Mouse (Mus musculus) stomach, postnatal 0 days (tissue): ENCODE measurements at regions not wholly inside any gene's neighbourhood (a gene's known extent, or its start where the extent isn't known, plus 50 kb on each side); places are given as distances from the start of the nearest gene placed in this dataset.

Experiments
- ATAC-seq: fragments of 200-750 bp; cut with Nextera tagmentation; 2 replicates; pipeline ENCODE4 v1.8.0; 2017; ENCODE audit not compliant: low FRiP score, low TSS enrichment
- DNase-seq: peaks from one replicate; pipeline ENCODE4 v3.0.0-alpha.2; 2016; ENCODE audit warnings: low spot score
- H3K27ac ChIP-seq: fragments of 300-500 bp; sonication (generic); replicated peaks from 2 replicates; pipeline ENCODE4 v1.5.1; 2014; ENCODE audit warnings: mild to moderate bottlenecking, control low read depth
- H3K27me3 ChIP-seq: fragments of 300-500 bp; sonication (generic); 2 replicates; pipeline ENCODE4 v1.6.1; 2014; ENCODE audit warnings: low read length; ENCODE audit not compliant: control insufficient read depth, insufficient read depth
- H3K36me3 ChIP-seq: fragments of 300-500 bp; sonication (generic); 2 replicates; pipeline ENCODE4 v1.6.1; 2014; ENCODE audit warnings: low read length, mixed read lengths; ENCODE audit not compliant: control insufficient read depth, insufficient read depth
- H3K4me1 ChIP-seq: fragments of 300-500 bp; sonication (generic); replicated peaks from 2 replicates; pipeline ENCODE4 v1.6.1; 2014; ENCODE audit warnings: antibody characterized with exemption; ENCODE audit not compliant: control insufficient read depth, insufficient read depth
- H3K4me2 ChIP-seq: fragments of 300-500 bp; sonication (generic); replicated peaks from 2 replicates; pipeline ENCODE4 v1.6.1; 2014; ENCODE audit warnings: low read depth, mild to moderate bottlenecking, control low read depth, moderate library complexity
- H3K4me3 ChIP-seq: fragments of 300-500 bp; sonication (generic); 2 replicates; pipeline ENCODE4 v1.5.1; 2014; ENCODE audit warnings: low read depth, low read length, control low read depth
- H3K9ac ChIP-seq: fragments of 300-500 bp; sonication (generic); 2 replicates; pipeline ENCODE4 v1.6.1; 2014; ENCODE audit warnings: mild to moderate bottlenecking, low read length, control low read depth, mixed read lengths
- H3K9me3 ChIP-seq: fragments of 300-500 bp; sonication (generic); 2 replicates; pipeline ENCODE4 v1.6.1; 2016; ENCODE audit warnings: low read length; ENCODE audit not compliant: control insufficient read depth
- CTCF ChIP-seq: IDR thresholded peaks from 2 replicates; pipeline ENCODE4 v1.5.1; 2016; ENCODE audit warnings: antibody characterized with exemption, low read depth, mild to moderate bottlenecking, moderate library complexity
- EP300 ChIP-seq: optimal IDR thresholded peaks from 2 replicates; pipeline ENCODE3; 2016; ENCODE audit warnings: antibody characterized with exemption
- WGBS: fragments of 180-500 bp; shearing (Covaris S2); extraction: QIAGEN DNeasy Blood & Tissue Kit; methylation state at CpG from one replicate; pipeline ENCODE4 v1.1.7; 2014; 5-methylcytosine and 5-hydroxymethylcytosine counted together

- H3K4me2 ChIP-seq = no peak overlapping the region
- H3K4me3 ChIP-seq = no peak overlapping the region
- no peak overlapping the region for H3K27ac ChIP-seq
- TF ChIP-seq CTCF (no peak), EP300 (no peak)
- ATAC-seq (peak; percentile 60; the same call in 1 of the 2 replicates), DNase-seq (no peak)
- H3K9ac ChIP-seq = no peak overlapping the region
- 40% methylated on average over 4 of the region's 4 CpGs for WGBS
- H3K27me3 ChIP-seq = no peaks in the 10 kb centered on the region
- no peaks in the 10 kb centered on the region for H3K4me1 ChIP-seq
- H3K36me3 ChIP-seq = no peaks in the 10 kb centered on the region
- H3K9me3 ChIP-seq = no peaks in the 10 kb centered on the region
Observed at GRCm38 (mm10) chr2:45713997-45714396, 596.8 kb upstream of the Zeb2 start.

GRCm38 (mm10) chr2:45707026-45707425, 589.8 kb upstream of the Zeb2 start:
- no peak for ATAC-seq
- H3K4me2 ChIP-seq = no peak overlapping the region
- H3K27ac ChIP-seq = no peak overlapping the region
- H3K4me3 ChIP-seq = no peak overlapping the region
- H3K27me3 ChIP-seq = no peaks in the 10 kb centered on the region
- H3K36me3 ChIP-seq = no peaks in the 10 kb centered on the region
- TF ChIP-seq EP300 (no peak), CTCF (no peak)
- no peak for DNase-seq
- H3K4me1 ChIP-seq = no peaks in the 10 kb centered on the region
- H3K9me3 ChIP-seq = no peaks in the 10 kb centered on the region
- no peak overlapping the region for H3K9ac ChIP-seq

DNA sequence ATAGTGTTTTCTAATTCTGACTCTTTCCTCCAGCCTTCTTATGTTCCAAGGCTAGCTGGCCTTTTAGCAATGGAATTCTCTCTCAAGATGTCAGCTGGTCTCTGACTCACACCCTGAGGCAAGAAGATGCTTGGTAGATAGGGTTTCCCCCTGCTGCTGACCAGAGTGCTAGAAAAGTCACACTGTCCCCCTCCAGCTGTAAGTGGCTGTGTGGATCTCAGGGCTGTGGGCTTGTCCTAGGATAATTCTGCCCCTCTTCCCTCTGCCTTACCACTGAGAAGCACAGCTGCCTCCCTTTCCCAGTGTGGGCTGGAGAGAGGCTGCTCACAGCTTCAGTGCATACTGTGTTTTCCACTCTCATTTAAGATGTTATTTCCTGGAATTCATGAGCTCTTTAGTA, 585.3 kb upstream of the Zeb2 start:
- no peaks in the 10 kb centered on the region for H3K4me1 ChIP-seq
- no peak overlapping the region for H3K4me3 ChIP-seq
- H3K36me3 ChIP-seq = no peaks in the 10 kb centered on the region
- DNase-seq (no peak), ATAC-seq (no peak)
- TF ChIP-seq EP300 = no peak
- no peak for TF ChIP-seq CTCF
- H3K4me2 ChIP-seq = no peak overlapping the region
- H3K9ac ChIP-seq = no peak overlapping the region
- no peaks in the 10 kb centered on the region for H3K27me3 ChIP-seq
- H3K9me3 ChIP-seq = no peaks in the 10 kb centered on the region
- H3K27ac ChIP-seq = no peak overlapping the region

GRCm38 (mm10) chr2:45700578-45700977, 583.4 kb upstream of the Zeb2 start:
- ATAC-seq (no peak), DNase-seq (no peak)
- H3K4me3 ChIP-seq = no peak overlapping the region
- no peaks in the 10 kb centered on the region for H3K27me3 ChIP-seq
- H3K4me2 ChIP-seq = no peak overlapping the region
- WGBS = 77% methylated on average over 1 of the region's 1 CpGs
- H3K9ac ChIP-seq = no peak overlapping the region
- no peaks in the 10 kb centered on the region for H3K4me1 ChIP-seq
- no peak overlapping the region for H3K27ac ChIP-seq
- TF ChIP-seq CTCF (no peak), EP300 (no peak)
- H3K9me3 ChIP-seq = no peaks in the 10 kb centered on the region
- H3K36me3 ChIP-seq = no peaks in the 10 kb centered on the region

DNA sequence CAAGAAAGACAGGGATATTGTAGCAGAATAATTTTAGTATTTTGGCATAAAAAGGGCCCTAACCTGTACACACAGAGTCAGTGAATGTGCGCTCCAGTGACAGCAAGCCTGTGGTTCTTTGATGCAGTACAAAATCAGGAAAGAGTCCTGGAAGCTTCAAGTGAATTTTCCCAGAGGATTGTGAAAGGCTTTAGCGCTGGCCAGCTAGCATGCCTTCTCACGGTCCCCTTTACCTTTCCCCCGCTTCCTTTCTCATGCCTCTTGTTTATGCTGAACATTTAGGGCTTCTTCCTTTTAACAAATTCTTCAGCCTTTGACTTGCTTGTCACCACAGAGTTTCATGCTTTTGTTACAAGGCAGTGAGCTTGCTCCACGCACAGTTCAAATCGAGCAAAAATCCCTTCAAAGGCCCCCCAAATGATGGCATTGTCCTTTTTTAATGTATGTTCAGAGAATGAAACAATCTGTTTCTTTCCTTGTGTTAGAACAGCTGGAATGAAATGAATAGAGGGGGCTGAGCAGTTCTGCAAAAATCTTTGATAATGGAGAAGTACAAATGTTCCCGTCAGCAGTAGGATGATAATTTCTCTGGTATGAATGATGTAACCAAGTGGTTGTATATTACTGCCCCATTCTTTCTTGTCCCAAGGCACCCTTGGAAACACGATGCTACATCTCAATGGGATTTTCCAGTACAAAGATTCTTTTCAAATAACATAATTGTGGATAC, 576.3 kb upstream of the Zeb2 start:
- TF ChIP-seq CTCF (no peak), EP300 (no peak)
- Histone ChIP-seq H3K9me3 (no peaks in the 10 kb centered on the region), H3K4me2 (no peak overlapping the region), H3K27ac (no peak overlapping the region), H3K9ac (no peak overlapping the region), H3K4me3 (no peak overlapping the region), H3K27me3 (no peaks in the 10 kb centered on the region), H3K36me3 (no peaks in the 10 kb centered on the region), H3K4me1 (no peaks in the 10 kb centered on the region)
- WGBS = 51% methylated on average over 8 of the region's 8 CpGs
- DNase-seq (no peak), ATAC-seq (no peak)

DNA sequence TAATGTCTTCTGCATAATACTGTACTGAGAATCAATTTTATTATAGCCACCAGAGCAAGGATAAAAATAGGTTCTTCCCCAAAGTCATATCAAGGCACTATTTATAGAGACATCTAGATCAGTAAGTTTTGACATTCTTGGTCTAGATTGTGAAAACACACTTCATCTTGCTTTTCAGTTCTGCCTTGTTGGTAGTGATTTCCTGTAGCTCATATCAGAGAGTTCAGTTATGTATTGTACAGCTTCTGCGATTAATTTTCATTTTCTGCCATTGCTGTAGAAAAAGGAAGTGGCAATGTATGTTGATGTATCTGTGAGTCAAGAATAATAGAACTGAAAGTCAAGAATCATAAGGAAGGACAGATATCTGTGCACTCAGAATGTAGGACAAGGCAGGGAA, 575.6 kb upstream of the Zeb2 start:
- Histone ChIP-seq H3K4me2 (no peak overlapping the region), H3K27me3 (no peaks in the 10 kb centered on the region), H3K4me1 (no peaks in the 10 kb centered on the region), H3K9ac (no peak overlapping the region), H3K9me3 (no peaks in the 10 kb centered on the region), H3K36me3 (no peaks in the 10 kb centered on the region), H3K27ac (no peak overlapping the region), H3K4me3 (no peak overlapping the region)
- ATAC-seq = no peak
- no peak for TF ChIP-seq EP300
- no peak for TF ChIP-seq CTCF
- no peak for DNase-seq
- 82% methylated on average over 1 of the region's 1 CpGs for WGBS
